Mouse (Mus musculus): ENCODE measurements around the gene Gse1.
A peak's percentile ranks its signal among the peaks of the same experiment; 100 is the strongest.

The Gse1 gene

GRCm38 (mm10) chr8:120493508-120494464 is 265.5 kb downstream of the Gse1 start:
- no peaks in the 10 kb centered on the region for H3K36me3 ChIP-seq (ENCODE audit: control insufficient read depth, insufficient read depth, low read length, poor library complexity, severe bottlenecking)
- H3K27me3 ChIP-seq (ENCODE audit: control insufficient read depth, insufficient read depth, low read length, poor library complexity, severe bottlenecking) = no peaks in the 10 kb centered on the region
- DNase-seq (ENCODE audit: low read depth, low spot score) = no peak

GRCm38 (mm10) chr8:120494903-120495302 is 266.6 kb downstream of the Gse1 start:
- DNase-seq (ENCODE audit: low read depth, low spot score) = no peak
- no peaks in the 10 kb centered on the region for H3K36me3 ChIP-seq (ENCODE audit: control insufficient read depth, insufficient read depth, low read length, poor library complexity, severe bottlenecking)
- no peaks in the 10 kb centered on the region for H3K27me3 ChIP-seq (ENCODE audit: control insufficient read depth, insufficient read depth, low read length, poor library complexity, severe bottlenecking)

GRCm38 (mm10) chr8:120495461-120495860 is 267.2 kb downstream of the Gse1 start:
- Histone ChIP-seq H3K36me3 (ENCODE audit: control insufficient read depth, insufficient read depth, low read length, poor library complexity, severe bottlenecking) (no peaks in the 10 kb centered on the region), H3K27me3 (ENCODE audit: control insufficient read depth, insufficient read depth, low read length, poor library complexity, severe bottlenecking) (no peaks in the 10 kb centered on the region)
- no peak for DNase-seq (ENCODE audit: low read depth, low spot score)

GRCm38 (mm10) chr8:120496478-120496877 is 268.2 kb downstream of the Gse1 start:
- no peaks in the 10 kb centered on the region for H3K36me3 ChIP-seq (ENCODE audit: control insufficient read depth, insufficient read depth, low read length, poor library complexity, severe bottlenecking)
- no peak for DNase-seq (ENCODE audit: low read depth, low spot score)
- no peaks in the 10 kb centered on the region for H3K27me3 ChIP-seq (ENCODE audit: control insufficient read depth, insufficient read depth, low read length, poor library complexity, severe bottlenecking)

- Histone ChIP-seq H3K36me3 (ENCODE audit: control insufficient read depth, insufficient read depth, low read length, poor library complexity, severe bottlenecking) (no peaks in the 10 kb centered on the region), H3K27me3 (ENCODE audit: control insufficient read depth, insufficient read depth, low read length, poor library complexity, severe bottlenecking) (no peaks in the 10 kb centered on the region)
- peak; percentile 15 for DNase-seq (ENCODE audit: low read depth, low spot score)
These were observed 269.3 kb downstream of the Gse1 start for GRCm38 (mm10) chr8:120497503-120497946.

GRCm38 (mm10) chr8:120498349-120498831 is 270.1 kb downstream of the Gse1 start:
- no peak for DNase-seq (ENCODE audit: low read depth, low spot score)
- Histone ChIP-seq H3K27me3 (ENCODE audit: control insufficient read depth, insufficient read depth, low read length, poor library complexity, severe bottlenecking) (no peaks in the 10 kb centered on the region), H3K36me3 (ENCODE audit: control insufficient read depth, insufficient read depth, low read length, poor library complexity, severe bottlenecking) (no peaks in the 10 kb centered on the region)

- Histone ChIP-seq H3K36me3 (ENCODE audit: control insufficient read depth, insufficient read depth, low read length, poor library complexity, severe bottlenecking) (no peaks in the 10 kb centered on the region), H3K27me3 (ENCODE audit: control insufficient read depth, insufficient read depth, low read length, poor library complexity, severe bottlenecking) (no peaks in the 10 kb centered on the region)
- DNase-seq (ENCODE audit: low read depth, low spot score) = no peak
These were observed 270.8 kb downstream of the Gse1 start for GRCm38 (mm10) chr8:120498926-120499605.

DNA sequence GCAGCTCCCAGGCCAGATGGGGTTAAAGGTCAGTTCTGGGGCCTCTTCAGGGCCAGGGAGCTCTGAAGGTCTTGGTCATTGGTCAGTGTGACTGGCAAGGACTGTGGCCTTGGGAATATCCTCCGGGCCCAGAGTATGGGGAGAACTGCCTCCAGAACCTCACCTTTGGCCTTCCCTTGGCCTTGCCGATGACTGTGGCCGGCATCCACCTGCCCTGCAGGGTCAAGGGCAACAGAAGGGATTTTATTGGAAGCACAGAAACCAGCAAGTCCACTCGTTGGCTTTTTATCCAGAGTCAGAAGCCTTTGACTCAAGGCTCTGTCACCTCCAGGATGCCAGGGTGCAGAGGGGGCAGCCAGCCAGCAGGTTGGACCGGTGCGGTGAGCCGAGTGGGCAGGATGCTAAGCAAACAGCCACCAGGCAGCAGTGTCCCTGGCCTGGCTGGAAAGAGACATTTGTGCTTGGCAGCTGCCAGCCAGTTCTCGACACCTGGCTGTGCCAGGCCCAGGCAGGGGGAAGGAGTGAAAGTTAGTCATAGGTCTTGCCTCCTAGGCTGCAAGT is 272.5 kb downstream of the Gse1 start:
- DNase-seq (ENCODE audit: low read depth, low spot score) = no peak
- no peaks in the 10 kb centered on the region for H3K27me3 ChIP-seq (ENCODE audit: control insufficient read depth, insufficient read depth, low read length, poor library complexity, severe bottlenecking)
- no peaks in the 10 kb centered on the region for H3K36me3 ChIP-seq (ENCODE audit: control insufficient read depth, insufficient read depth, low read length, poor library complexity, severe bottlenecking)

DNA sequence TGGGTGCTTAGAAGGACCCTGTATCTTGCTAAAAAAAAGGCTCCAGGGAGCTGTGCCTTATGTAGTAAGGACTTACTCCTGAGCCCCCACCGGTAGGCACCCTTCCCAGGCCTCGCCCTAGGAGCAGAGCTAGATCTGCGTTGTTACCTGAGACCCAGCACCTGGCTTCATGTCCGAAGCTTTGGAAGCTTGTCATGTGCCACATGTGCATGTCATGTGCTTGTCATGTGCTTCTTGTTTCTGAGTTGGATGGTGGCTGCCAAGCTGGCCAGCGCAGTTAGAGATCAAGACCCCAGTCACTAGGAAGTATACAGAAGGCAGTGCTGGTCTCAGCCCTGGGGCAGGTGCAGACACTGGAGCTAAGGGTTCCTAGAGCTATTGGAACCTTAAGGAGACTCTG is 273.2 kb downstream of the Gse1 start:
- Histone ChIP-seq H3K27me3 (ENCODE audit: control insufficient read depth, insufficient read depth, low read length, poor library complexity, severe bottlenecking) (no peaks in the 10 kb centered on the region), H3K36me3 (ENCODE audit: control insufficient read depth, insufficient read depth, low read length, poor library complexity, severe bottlenecking) (no peaks in the 10 kb centered on the region)
- DNase-seq (ENCODE audit: low read depth, low spot score) = peak; percentile 16

DNA sequence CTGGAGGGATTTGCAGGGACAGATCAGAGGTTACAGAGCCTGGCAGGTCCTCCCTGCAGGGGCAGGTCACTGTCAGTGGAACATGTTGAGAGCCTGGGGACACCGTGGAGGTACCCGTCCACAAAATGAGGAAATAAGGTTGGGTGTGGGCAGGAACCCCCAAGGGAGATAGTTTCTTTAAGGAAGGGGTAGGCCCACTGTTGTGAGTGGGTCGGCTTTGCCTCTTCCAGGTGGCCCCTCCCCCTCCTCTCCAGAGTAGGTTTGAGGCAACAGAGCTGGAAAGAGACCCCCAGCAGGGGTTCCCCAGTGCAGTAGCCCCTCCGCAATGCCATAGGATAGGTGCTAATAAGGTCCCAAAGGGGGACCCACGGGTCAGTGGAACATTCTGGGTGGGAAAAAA is 274.2 kb downstream of the Gse1 start:
- Histone ChIP-seq H3K27me3 (ENCODE audit: control insufficient read depth, insufficient read depth, low read length, poor library complexity, severe bottlenecking) (no peaks in the 10 kb centered on the region), H3K36me3 (ENCODE audit: control insufficient read depth, insufficient read depth, low read length, poor library complexity, severe bottlenecking) (no peaks in the 10 kb centered on the region)
- DNase-seq (ENCODE audit: low read depth, low spot score) = peak; percentile 68

- Histone ChIP-seq H3K36me3 (ENCODE audit: control insufficient read depth, insufficient read depth, low read length, poor library complexity, severe bottlenecking) (no peaks in the 10 kb centered on the region), H3K27me3 (ENCODE audit: control insufficient read depth, insufficient read depth, low read length, poor library complexity, severe bottlenecking) (no peaks in the 10 kb centered on the region)
- DNase-seq (ENCODE audit: low read depth, low spot score) = peak; percentile 24
These were observed 276.2 kb downstream of the Gse1 start for GRCm38 (mm10) chr8:120504251-120505081.

DNA sequence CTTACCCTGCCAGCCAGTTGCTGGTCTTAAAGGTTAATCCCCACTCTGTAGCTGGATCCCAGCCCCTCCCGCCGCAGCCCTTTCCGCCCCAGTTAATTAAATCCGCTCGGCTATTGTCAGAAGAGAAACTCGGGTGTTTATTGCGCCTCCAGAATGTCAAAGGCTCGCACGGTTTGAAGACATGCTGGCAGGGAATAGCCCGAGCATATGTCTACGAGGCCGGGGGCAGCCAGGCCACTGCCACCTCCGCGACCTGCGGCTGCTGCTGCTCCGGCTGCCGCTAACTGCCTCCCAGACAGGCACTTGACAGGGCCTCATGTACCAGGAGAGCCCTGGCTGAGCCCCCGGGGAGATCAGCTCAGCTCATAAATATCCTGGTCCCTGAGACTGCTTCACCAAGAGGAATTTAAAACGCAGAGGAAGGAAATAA is 276.8 kb downstream of the Gse1 start:
- no peaks in the 10 kb centered on the region for H3K36me3 ChIP-seq (ENCODE audit: control insufficient read depth, insufficient read depth, low read length, poor library complexity, severe bottlenecking)
- H3K27me3 ChIP-seq (ENCODE audit: control insufficient read depth, insufficient read depth, low read length, poor library complexity, severe bottlenecking) = no peaks in the 10 kb centered on the region
- peak; percentile 12 for DNase-seq (ENCODE audit: low read depth, low spot score)

- Histone ChIP-seq H3K36me3 (ENCODE audit: control insufficient read depth, insufficient read depth, low read length, poor library complexity, severe bottlenecking) (no peaks in the 10 kb centered on the region), H3K27me3 (ENCODE audit: control insufficient read depth, insufficient read depth, low read length, poor library complexity, severe bottlenecking) (no peaks in the 10 kb centered on the region)
- peak; percentile 26 for DNase-seq (ENCODE audit: low read depth, low spot score)
These were observed 277.5 kb downstream of the Gse1 start for GRCm38 (mm10) chr8:120505619-120506310.

DNA sequence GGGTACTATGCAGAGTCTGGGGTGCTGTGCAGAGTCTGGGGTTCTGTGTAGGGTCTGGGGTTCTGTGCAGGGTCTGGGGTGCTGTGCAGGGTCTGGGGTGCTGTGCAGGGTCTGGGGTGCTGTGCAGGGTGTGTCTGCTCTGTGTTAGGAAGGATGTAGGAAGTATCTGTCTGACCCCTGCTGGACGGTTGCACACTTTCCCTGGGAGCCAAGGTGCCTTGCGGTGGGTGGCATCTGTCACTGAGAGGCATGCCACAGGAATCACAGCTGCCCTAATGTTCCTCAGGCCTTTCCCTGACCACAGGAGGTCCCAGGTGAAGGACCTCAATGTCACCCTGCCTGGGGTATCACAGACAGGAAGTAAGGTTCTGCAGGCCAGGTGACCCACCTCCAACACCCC is 278.3 kb downstream of the Gse1 start:
- no peaks in the 10 kb centered on the region for H3K36me3 ChIP-seq (ENCODE audit: control insufficient read depth, insufficient read depth, low read length, poor library complexity, severe bottlenecking)
- H3K27me3 ChIP-seq (ENCODE audit: control insufficient read depth, insufficient read depth, low read length, poor library complexity, severe bottlenecking) = no peaks in the 10 kb centered on the region
- DNase-seq (ENCODE audit: low read depth, low spot score) = peak; percentile 61

Data from splenic B cell, adult 2 months (primary cell).